Mouse (Mus musculus) liver, postnatal 0 days (tissue): ENCODE measurements at regions not wholly inside any gene's neighbourhood (a gene's known extent, or its start where the extent isn't known, plus 50 kb on each side); places are given as distances from the start of the nearest gene placed in this dataset.

Experiments used
- CTCF ChIP-seq: sonication (generic); IDR thresholded peaks from 2 replicates; pipeline ENCODE4 v1.5.1; 2016; ENCODE audit warnings: antibody characterized with exemption, low read depth
- EP300 ChIP-seq: IDR thresholded peaks from 2 replicates; pipeline ENCODE4 v1.6.1; 2016; ENCODE audit warnings: antibody characterized with exemption, low read depth, mild to moderate bottlenecking

GRCm38 (mm10) chrX:11550164-11550851 is 222.7 kb downstream of the H2al1j start:
- TF ChIP-seq CTCF = no peak
- TF ChIP-seq EP300 = no peak
